ENCODE assay signal across 12 mouse cellular contexts in genomic region chr16:44136511-44137021, GRCm38 (mm10). TPM values are rescaled to one million over a fixed set of nuclear protein-coding genes. Genes with fewer than 3 reads are reported as not detected.
DNase-seq lines count a peak whose midpoint lies in the region; TF ChIP-seq lines count a peak whose summit lies in the region.
"Had no signal": no experiment of that assay in that cellular context is flagged by ENCODE, and none has a peak within 500 bp of the region (broad histone marks: within the 10 kb centered on the region; RNA-seq: fewer than 3 reads in every experiment).

No protein-coding gene starts in this region.

- peak overlapping the region; percentile 37 for H3K27ac ChIP-seq in left cerebral cortex, adult 2 months
- H3K27ac ChIP-seq in embryonic fibroblast, embryonic 13.5 days (ENCODE audit: insufficient read depth, low read length) = peak overlapping the region; percentile 74
- H3K27ac ChIP-seq: limb, embryonic 10.5 days; neural tube, embryonic 15.5 days had no signal

- no peak for TF ChIP-seq CTCF in left cerebral cortex, adult 2 months (IDR thresholded peaks at IDR 0.05)
- no peak for TF ChIP-seq CTCF in embryonic fibroblast, embryonic 13.5 days (IDR thresholded peaks at IDR 0.05; ENCODE audit: borderline replicate concordance, insufficient read depth, low read length)

- no peak for DNase-seq in left cerebral cortex, adult 2 months (ENCODE audit: extremely low spot score in 1 of 2, low spot score in 2 of 2)
- no peak for DNase-seq in left cerebral cortex, adult 11 months (ENCODE audit: low spot score)
- peak; percentile 77 for DNase-seq in NIH3T3 (ENCODE audit: low read depth)
- peak; percentile 51 to 73 for DNase-seq in kidney, postnatal 25 days
- DNase-seq in thymus, postnatal 36 days = no peak
- no peak for DNase-seq in spleen, adult 12 weeks (ENCODE audit: low spot score)
- DNase-seq: heart, postnatal 36 days; layer of hippocampus, adult 9-11 months; thymus, adult 2 months had no signal

- intact Hi-C loops in left cerebral cortex, adult 2 months (cut with DNase I) = no loop called here

- peaks cover 4% of the 10 kb centered on the region for H3K4me1 ChIP-seq in embryonic fibroblast, embryonic 13.5 days (ENCODE audit: control insufficient read depth, insufficient read depth, low read length)

- H3K4me3 ChIP-seq in left cerebral cortex, adult 2 months = peak overlapping the region; percentile 18; the same call in 1 of the 2 replicates
- no peak overlapping the region for H3K4me3 ChIP-seq in embryonic fibroblast, embryonic 13.5 days (ENCODE audit: insufficient read depth, low read length)
- H3K4me3 ChIP-seq: limb, embryonic 10.5 days; neural tube, embryonic 15.5 days had no signal

- TF ChIP-seq POLR2A in embryonic fibroblast, embryonic 13.5 days (IDR thresholded peaks at IDR 0.05; ENCODE audit: low read depth, low read length) = no peak; the same call in 1 of the 2 replicates

RNA-seq across cellular contexts. Expression of gene Atp6v1a, which starts 2.9 kb away (rescaled TPM):
- total RNA-seq in left cerebral cortex, adult 2 months (2021) = 100 to 1,000 TPM; 428 to 489 TPM
- 82.2 and 95.8 TPM in 2 replicates for polyA plus RNA-seq in embryonic fibroblast, embryonic 13.5 days (2011; ENCODE audit: insufficient read length, low read depth, missing spikeins)

RNA-seq across cellular contexts. Expression of gene Naa50, which starts 3.1 kb away (rescaled TPM):
- 10 to 100 TPM; 61.6 to 62.8 TPM for total RNA-seq in left cerebral cortex, adult 2 months (2021)
- 88.7 and 110 TPM in 2 replicates for polyA plus RNA-seq in embryonic fibroblast, embryonic 13.5 days (2011; ENCODE audit: insufficient read length, low read depth, missing spikeins)

RNA-seq across cellular contexts. Expression of gene Usf3, which starts 36.5 kb away (rescaled TPM):
- total RNA-seq in left cerebral cortex, adult 2 months (2021) = 10 to 100 TPM; 39.9 to 40.3 TPM
- 15.4 and 15.8 TPM in 2 replicates for polyA plus RNA-seq in embryonic fibroblast, embryonic 13.5 days (2011; ENCODE audit: insufficient read length, low read depth, missing spikeins)

Comparison
In these comparisons a context has a peak if more than half of its experiments do, and no peak if none do; other contexts are left out.
1. DNase-seq: peak in NIH3T3 (single experiment) and kidney, postnatal 25 days (2 of 2); none in left cerebral cortex, adult 2 months (0 of 2), left cerebral cortex, adult 11 months (single experiment), thymus, postnatal 36 days (0 of 2) and spleen, adult 12 weeks (single experiment).